Comparison of ENCODE assay signal across 17 mouse cellular contexts in the genomic region with DNA sequence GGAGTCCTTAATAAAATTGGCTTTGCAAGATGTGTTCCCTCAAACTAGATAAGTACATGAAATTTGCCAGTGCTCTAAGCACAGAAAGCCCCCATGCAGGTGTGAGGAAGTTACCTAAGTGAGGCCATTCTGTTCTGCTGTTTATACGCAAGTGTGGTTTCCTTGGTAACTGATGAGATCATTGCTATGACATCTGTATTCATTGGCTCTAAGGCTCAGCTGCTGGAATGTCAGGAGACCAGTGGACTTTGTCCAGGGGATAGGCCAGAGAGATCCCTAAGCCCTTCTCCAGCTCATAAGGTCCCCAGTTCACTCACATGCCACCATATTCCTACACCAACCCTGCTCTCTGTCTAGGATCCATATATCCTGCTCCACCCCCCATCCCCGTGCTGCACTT.
"Had no signal": no experiment of that assay in that cellular context is flagged by ENCODE, and none has a peak within 500 bp of the region (broad histone marks: within the 10 kb centered on the region; RNA-seq: fewer than 3 reads in every experiment).

No protein-coding gene starts in this region.

- H3K9ac ChIP-seq: liver, embryonic 13.5 days; lung, embryonic 14.5 days; midbrain, embryonic 12.5 days; midbrain, embryonic 15.5 days; neural tube, embryonic 12.5 days; neural tube, embryonic 15.5 days had no signal

- ATAC-seq: inflammation-experienced regulatory T-cells, adult 6 months; lung, postnatal 0 days; midbrain, embryonic 15.5 days had no signal

- H3K36me3 ChIP-seq: liver, embryonic 13.5 days; midbrain, embryonic 12.5 days; midbrain, embryonic 15.5 days; neural tube, embryonic 12.5 days; neural tube, embryonic 15.5 days had no signal

- DNase-seq: kidney, adult 2 months; kidney, postnatal 25 days; layer of hippocampus, adult 9-11 months; liver; liver, embryonic 13.5 days; lung, embryonic 14.5 days; retina, postnatal 1 day; thymus, postnatal 25 days had no signal

- H3K27me3 ChIP-seq: liver, embryonic 13.5 days; midbrain, embryonic 12.5 days; midbrain, embryonic 15.5 days; neural tube, embryonic 12.5 days; neural tube, embryonic 15.5 days had no signal

- H3K4me2 ChIP-seq: liver, embryonic 13.5 days; lung, embryonic 14.5 days; midbrain, embryonic 12.5 days; midbrain, embryonic 15.5 days; neural tube, embryonic 12.5 days; neural tube, embryonic 15.5 days had no signal

- H3K4me1 ChIP-seq: liver, embryonic 13.5 days had no signal

- H3K27ac ChIP-seq: kidney, postnatal 0 days; layer of hippocampus, adult 2 months; liver, embryonic 13.5 days; macrophage; midbrain, embryonic 12.5 days; midbrain, embryonic 15.5 days; neural tube, embryonic 12.5 days; neural tube, embryonic 15.5 days had no signal

- H3K4me3 ChIP-seq: layer of hippocampus, adult 2 months; liver, embryonic 13.5 days; midbrain, embryonic 12.5 days; midbrain, embryonic 15.5 days; neural tube, embryonic 12.5 days; neural tube, embryonic 15.5 days had no signal

- H3K9me3 ChIP-seq: liver, embryonic 13.5 days; midbrain, embryonic 12.5 days; midbrain, embryonic 15.5 days; neural tube, embryonic 12.5 days; neural tube, embryonic 15.5 days had no signal
